Mouse (Mus musculus) gastrocnemius, postnatal 25 days (tissue): ENCODE data around the gene Homer3. TPM values are rescaled to one million over a fixed set of nuclear protein-coding genes. Genes with fewer than 3 reads are reported as not detected.

Source experiments
- DNase-seq: peaks from one replicate; pipeline ENCODE4 v3.0.0; 2022
- total RNA-seq, 2 experiments: library from RNA; stranded (reverse); gene quantifications; 1 replicate in 1 of 2; 2 replicates in 1 of 2; pipeline ENCODE4 v1.2.3; 2021

Homer3 gene
- total RNA-seq, 2 experiments from 2014 or later: 3.0 to 4.7 TPM

GRCm38 (mm10) chr8:70332878-70333202 lies 50.2 kb downstream of the Homer3 start:
- DNase-seq: no peak

- no peak for DNase-seq
Observed at GRCm38 (mm10) chr8:70338931-70339330, 56.3 kb downstream of the Homer3 start.

GRCm38 (mm10) chr8:70340659-70341058 lies 58.0 kb downstream of the Homer3 start:
- no peak for DNase-seq

- DNase-seq: no peak
Observed at GRCm38 (mm10) chr8:70342007-70342406, 59.4 kb downstream of the Homer3 start.

DNA sequence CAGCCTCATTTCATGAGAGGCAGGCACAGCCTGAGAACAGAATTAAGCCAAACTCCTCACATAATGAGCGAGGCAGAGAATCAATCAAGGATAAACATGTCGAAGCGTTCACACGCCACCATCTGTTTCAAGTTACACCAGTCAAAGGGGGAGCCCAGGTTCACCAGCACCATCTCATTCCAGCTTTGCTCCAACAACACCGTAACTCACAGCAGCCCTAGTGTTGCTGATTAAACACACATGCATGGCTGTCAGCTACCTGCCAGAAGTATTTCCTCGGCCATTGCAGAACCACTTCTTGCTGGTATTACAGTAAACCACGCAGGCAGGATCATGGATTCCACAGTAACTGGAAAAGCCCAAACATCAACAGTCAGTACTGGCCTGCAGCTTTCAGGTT lies 60.4 kb downstream of the Homer3 start:
- DNase-seq: no peak

DNA sequence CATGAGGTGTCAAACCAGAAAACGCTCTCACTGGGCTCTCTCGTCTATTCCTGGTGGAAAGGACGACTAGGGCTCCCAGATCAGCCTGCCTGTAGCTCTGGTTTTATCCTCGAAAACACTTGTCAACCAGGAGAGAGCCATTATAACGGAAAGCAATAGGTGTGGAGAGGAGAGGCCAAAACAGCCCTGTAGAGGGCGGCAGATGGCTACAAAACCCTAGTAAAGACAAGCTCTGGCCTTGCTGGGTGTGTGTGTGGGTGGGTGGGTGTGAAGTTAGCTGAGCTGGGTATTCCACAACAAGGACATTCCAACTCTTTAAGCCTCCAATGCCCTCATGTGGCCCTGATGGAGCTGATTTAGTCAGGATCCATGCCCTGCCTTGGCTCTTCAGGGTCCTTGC lies 61.1 kb downstream of the Homer3 start:
- no peak for DNase-seq

Other genes starting within 250 kb of the Homer3 start
- 10 to 100 TPM; 24.5 to 25.1 TPM for gene Mau2, start 240.1 kb upstream of the Homer3 start, total RNA-seq
- gene Sugp1, start 240.0 kb upstream of the Homer3 start, total RNA-seq: 10 to 100 TPM; 13.1 to 15.5 TPM
- gene Tm6sf2, start 209.9 kb upstream of the Homer3 start, total RNA-seq: 1 to 10 TPM in 1 of 2 experiments, not detected in 1; 1.7 TPM
- under 1 TPM in 1 of 2 experiments, not detected in 1; 0.08 TPM for gene Hapln4, start 199.4 kb upstream of the Homer3 start, total RNA-seq
- under 1 TPM in 1 of 2 experiments, not detected in 1; 0.05 TPM for gene Ncan, start 162.0 kb upstream of the Homer3 start, total RNA-seq
- 1 to 10 TPM; 3.9 to 4.3 TPM for gene Nr2c2ap, start 151.5 kb upstream of the Homer3 start, total RNA-seq
- 1 to 10 TPM; 7.3 to 7.7 TPM for gene Rfxank, start 143.7 kb upstream of the Homer3 start, total RNA-seq
- 10 to 100 TPM; 14.6 to 16.6 TPM for gene Borcs8, start 143.3 kb upstream of the Homer3 start, total RNA-seq
- under 1 TPM; 0.21 to 0.23 TPM for gene Mef2b, start 143.1 kb upstream of the Homer3 start, total RNA-seq
- 10 to 100 TPM; 68.1 to 72.3 TPM for gene Tmem161a, start 110.5 kb upstream of the Homer3 start, total RNA-seq
- gene Slc25a42, start 70.5 kb upstream of the Homer3 start, total RNA-seq: 10 to 100 TPM; 30.0 to 39.2 TPM
- gene Sugp2, start 48.6 kb upstream of the Homer3 start, total RNA-seq: 10 to 100 TPM; 43.1 to 45.0 TPM
- 1 to 10 TPM; 7.6 to 8.2 TPM for gene Armc6, start 48.4 kb upstream of the Homer3 start, total RNA-seq
- 10 to 100 TPM; 26.9 to 30.7 TPM for gene Ddx49, start 19.7 kb downstream of the Homer3 start, total RNA-seq
- gene Cope, start 19.7 kb downstream of the Homer3 start, total RNA-seq: 100 to 1,000 TPM; 113 to 119 TPM
- 10 to 100 TPM; 13.8 to 15.8 TPM for gene Cers1, start 32.9 kb downstream of the Homer3 start, total RNA-seq
- gene Gdf1, start 47.0 kb downstream of the Homer3 start, total RNA-seq: 1 to 10 TPM in 1 of 2 experiments, under 1 TPM in 1; 0.72 to 2.5 TPM
- 10 to 100 TPM; 28.9 to 29.5 TPM for gene Upf1, start 70.5 kb downstream of the Homer3 start, total RNA-seq
- gene Comp, start 90.7 kb downstream of the Homer3 start, total RNA-seq: 10 to 100 TPM in 1 of 2 experiments, 1 to 10 TPM in 1; 5.9 to 14.7 TPM
- 1 to 10 TPM; 6.1 to 6.4 TPM for gene Crtc1, start 156.8 kb downstream of the Homer3 start, total RNA-seq
- gene Klhl26, start 194.1 kb downstream of the Homer3 start, total RNA-seq: 1 to 10 TPM; 4.9 to 6.1 TPM
- gene Tmem59l, start 204.5 kb downstream of the Homer3 start, total RNA-seq: not detected
- gene Crlf1, start 210.3 kb downstream of the Homer3 start, total RNA-seq: 1 to 10 TPM; 1.7 to 3.8 TPM
- gene Rex1bd, start 223.9 kb downstream of the Homer3 start, total RNA-seq: 100 to 1,000 TPM; 112 to 120 TPM
- gene Uba52, start 228.0 kb downstream of the Homer3 start, total RNA-seq: 100 to 1,000 TPM; 785 to 797 TPM
- 100 to 1,000 TPM; 100 to 104 TPM for gene Fkbp8, start 244.9 kb downstream of the Homer3 start, total RNA-seq
- 10 to 100 TPM; 70.9 to 71.9 TPM for gene Kxd1, start 245.1 kb downstream of the Homer3 start, total RNA-seq